Mouse (Mus musculus): ENCODE data around the gene Swt1. TPM values are rescaled to one million over a fixed set of nuclear protein-coding genes. Genes with fewer than 3 reads are reported as not detected.

Swt1 gene
- polyA plus RNA-seq, 1 experiment from 2014 or later = 24.6 TPM

DNA sequence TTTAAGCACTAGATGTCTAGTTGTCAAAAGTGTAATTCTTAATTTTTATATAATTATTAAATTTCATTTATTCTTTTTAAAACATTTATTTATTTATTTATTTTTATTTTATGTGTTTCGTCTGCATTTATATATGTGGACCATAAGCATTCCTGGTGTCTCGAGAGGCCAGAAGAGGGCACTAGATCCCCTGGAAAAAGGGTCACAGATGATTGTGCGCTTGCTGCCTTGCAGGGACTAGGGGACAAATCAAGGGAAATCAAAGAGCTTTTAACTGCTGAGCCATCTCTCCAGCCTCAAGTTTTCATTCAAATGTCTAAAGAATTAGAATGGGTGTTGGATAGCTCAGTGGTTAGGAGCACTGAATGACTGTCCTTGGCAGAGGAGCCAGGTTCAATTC lies 50.9 kb downstream of the Swt1 start:
- Histone ChIP-seq H3K27me3 (ENCODE audit: control insufficient read depth, insufficient read depth, low read length) (no peaks in the 10 kb centered on the region), H3K27ac (ENCODE audit: low read depth, low read length) (no peak overlapping the region), H3K9ac (ENCODE audit: low read length) (no peak overlapping the region), H3K9me3 (ENCODE audit: control insufficient read depth, low read length) (no peaks in the 10 kb centered on the region), H3K4me3 (ENCODE audit: low read depth, low read length) (no peak overlapping the region), H3K4me1 (replicated peaks; ENCODE audit: control insufficient read depth, insufficient read depth, low read length) (no peaks in the 10 kb centered on the region), H3K4me2 (ENCODE audit: low read depth, low read length, severe bottlenecking) (no peak overlapping the region), H3K36me3 (ENCODE audit: control insufficient read depth, insufficient read depth, low read length) (no peaks in the 10 kb centered on the region)
- ATAC-seq (replicated peaks; ENCODE audit: low FRiP score) (no peak), DNase-seq (ENCODE audit: low spot score) (no peak)
- WGBS = 91% methylated on average over 3 of the region's 3 CpGs

DNA sequence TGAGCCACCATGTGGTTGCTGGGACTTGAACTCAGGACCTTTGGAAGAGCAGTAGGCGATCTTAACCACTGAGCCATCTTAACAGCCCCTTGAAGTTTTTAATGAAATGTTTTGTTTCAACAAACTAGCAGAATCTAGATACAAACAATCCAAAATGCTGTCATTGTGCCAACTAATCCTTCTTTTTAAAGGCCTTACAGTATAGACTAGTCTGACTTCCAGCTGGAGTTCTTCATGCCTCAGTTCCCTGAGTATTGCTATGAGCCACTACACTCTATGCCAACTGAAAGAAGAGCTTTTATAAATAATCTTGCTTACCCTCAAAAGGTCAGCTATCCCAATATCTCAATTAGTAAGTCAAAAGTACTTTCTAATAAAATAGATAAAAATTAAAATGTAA lies 55.4 kb downstream of the Swt1 start:
- DNase-seq (ENCODE audit: low spot score) (no peak), ATAC-seq (replicated peaks; ENCODE audit: low FRiP score) (no peak)
- no peaks in the 10 kb centered on the region for H3K27me3 ChIP-seq (ENCODE audit: control insufficient read depth, insufficient read depth, low read length)
- no peak overlapping the region for H3K27ac ChIP-seq (ENCODE audit: low read depth, low read length)
- no peak overlapping the region for H3K4me3 ChIP-seq (ENCODE audit: low read depth, low read length)
- H3K4me2 ChIP-seq (ENCODE audit: low read depth, low read length, severe bottlenecking) = no peak overlapping the region
- H3K9me3 ChIP-seq (ENCODE audit: control insufficient read depth, low read length) = no peaks in the 10 kb centered on the region
- H3K9ac ChIP-seq (ENCODE audit: low read length) = no peak overlapping the region
- peaks cover 4% of the 10 kb centered on the region for H3K36me3 ChIP-seq (ENCODE audit: control insufficient read depth, insufficient read depth, low read length)
- WGBS = 96% methylated on average over 1 of the region's 1 CpGs
- H3K4me1 ChIP-seq (replicated peaks; ENCODE audit: control insufficient read depth, insufficient read depth, low read length) = no peaks in the 10 kb centered on the region

DNA sequence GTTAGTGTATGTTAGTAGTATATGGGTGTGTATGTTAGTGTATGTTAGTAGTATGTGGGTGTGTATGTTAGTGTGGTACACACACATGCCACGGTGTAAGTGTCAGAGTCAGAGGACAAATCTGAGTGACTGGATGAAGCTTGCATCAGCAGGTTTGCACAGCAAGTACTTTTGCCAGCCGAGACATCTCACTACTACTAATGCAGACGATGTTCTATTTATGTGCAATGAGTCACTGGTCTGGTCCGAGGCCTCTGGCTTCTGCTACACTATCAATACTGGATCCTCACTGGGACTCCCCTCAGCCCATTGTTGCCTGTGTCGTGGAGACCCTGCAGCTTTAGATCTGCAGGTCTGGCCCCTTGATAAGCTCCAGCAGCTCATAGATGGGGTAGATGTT lies 56.7 kb downstream of the Swt1 start:
- WGBS = 89% methylated on average over 5 of the region's 5 CpGs
- DNase-seq (ENCODE audit: low spot score) (no peak), ATAC-seq (replicated peaks; ENCODE audit: low FRiP score) (no peak)
- H3K4me2 ChIP-seq (ENCODE audit: low read depth, low read length, severe bottlenecking) = no peak overlapping the region
- no peaks in the 10 kb centered on the region for H3K27me3 ChIP-seq (ENCODE audit: control insufficient read depth, insufficient read depth, low read length)
- no peak overlapping the region for H3K9ac ChIP-seq (ENCODE audit: low read length)
- H3K4me3 ChIP-seq (ENCODE audit: low read depth, low read length) = no peak overlapping the region
- H3K27ac ChIP-seq (ENCODE audit: low read depth, low read length) = no peak overlapping the region
- H3K36me3 ChIP-seq (ENCODE audit: control insufficient read depth, insufficient read depth, low read length) = peaks cover 4% of the 10 kb centered on the region
- no peaks in the 10 kb centered on the region for H3K4me1 ChIP-seq (replicated peaks; ENCODE audit: control insufficient read depth, insufficient read depth, low read length)
- no peaks in the 10 kb centered on the region for H3K9me3 ChIP-seq (ENCODE audit: control insufficient read depth, low read length)

DNA sequence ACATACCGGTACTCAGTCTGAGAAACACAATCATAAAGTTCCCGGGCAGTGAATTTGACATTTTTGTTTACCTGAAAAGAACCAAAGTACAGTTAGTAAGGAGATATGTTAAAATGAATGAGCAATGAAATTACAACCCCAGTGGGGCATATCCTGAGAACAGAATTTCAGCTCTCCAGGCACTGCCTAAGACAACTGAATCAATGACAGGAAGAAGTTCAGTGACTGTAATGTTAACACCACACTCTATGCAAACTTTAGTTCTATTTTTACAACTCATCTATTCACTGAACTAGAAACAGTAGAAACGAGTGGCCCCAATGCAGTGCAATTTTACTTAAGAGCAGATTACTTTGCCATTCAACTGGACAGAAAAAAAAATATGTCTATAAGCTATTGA lies 57.7 kb downstream of the Swt1 start:
- no peak for DNase-seq (ENCODE audit: low spot score)

DNA sequence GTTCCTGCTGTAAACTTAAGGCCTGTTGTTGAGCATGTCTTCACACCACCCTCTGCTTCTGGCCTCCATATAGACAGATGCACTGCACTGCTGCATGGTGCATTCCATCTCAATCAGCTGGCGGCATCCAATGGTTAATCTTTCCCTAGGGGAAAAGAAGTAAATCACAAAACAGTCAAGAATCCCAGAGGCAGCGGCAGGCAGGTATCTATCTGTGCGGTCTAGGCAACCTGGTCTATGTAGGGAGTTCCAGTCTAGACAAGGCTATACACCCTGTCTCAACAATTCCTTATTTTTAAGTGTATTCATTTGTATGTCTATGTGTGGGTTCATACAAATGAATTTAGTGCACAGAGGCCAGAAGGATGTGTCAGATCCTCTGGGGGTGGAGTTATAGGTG lies 59.8 kb downstream of the Swt1 start:
- Histone ChIP-seq H3K4me3 (ENCODE audit: low read depth, low read length) (no peak overlapping the region), H3K27ac (ENCODE audit: low read depth, low read length) (no peak overlapping the region), H3K4me1 (replicated peaks; ENCODE audit: control insufficient read depth, insufficient read depth, low read length) (no peaks in the 10 kb centered on the region), H3K36me3 (ENCODE audit: control insufficient read depth, insufficient read depth, low read length) (peaks cover 8% of the 10 kb centered on the region), H3K9ac (ENCODE audit: low read length) (no peak overlapping the region), H3K4me2 (ENCODE audit: low read depth, low read length, severe bottlenecking) (no peak overlapping the region), H3K9me3 (ENCODE audit: control insufficient read depth, low read length) (no peaks in the 10 kb centered on the region), H3K27me3 (ENCODE audit: control insufficient read depth, insufficient read depth, low read length) (no peaks in the 10 kb centered on the region)
- no peak for DNase-seq (ENCODE audit: low spot score)
- WGBS = 94% methylated on average over 3 of the region's 3 CpGs
- no peak for ATAC-seq (replicated peaks; ENCODE audit: low FRiP score)

More for the DNA sequence above, 57.7 kb downstream of the Swt1 start:
- 84% methylated on average over 3 of the region's 3 CpGs for WGBS
- no peak for ATAC-seq (replicated peaks; ENCODE audit: low FRiP score)
- H3K9ac ChIP-seq (ENCODE audit: low read length) = no peak overlapping the region
- H3K27ac ChIP-seq (ENCODE audit: low read depth, low read length) = no peak overlapping the region
- no peaks in the 10 kb centered on the region for H3K27me3 ChIP-seq (ENCODE audit: control insufficient read depth, insufficient read depth, low read length)
- no peaks in the 10 kb centered on the region for H3K9me3 ChIP-seq (ENCODE audit: control insufficient read depth, low read length)
- H3K4me1 ChIP-seq (replicated peaks; ENCODE audit: control insufficient read depth, insufficient read depth, low read length) = no peaks in the 10 kb centered on the region
- H3K4me3 ChIP-seq (ENCODE audit: low read depth, low read length) = no peak overlapping the region
- peaks cover 4% of the 10 kb centered on the region for H3K36me3 ChIP-seq (ENCODE audit: control insufficient read depth, insufficient read depth, low read length)
- no peak overlapping the region for H3K4me2 ChIP-seq (ENCODE audit: low read depth, low read length, severe bottlenecking)

DNA sequence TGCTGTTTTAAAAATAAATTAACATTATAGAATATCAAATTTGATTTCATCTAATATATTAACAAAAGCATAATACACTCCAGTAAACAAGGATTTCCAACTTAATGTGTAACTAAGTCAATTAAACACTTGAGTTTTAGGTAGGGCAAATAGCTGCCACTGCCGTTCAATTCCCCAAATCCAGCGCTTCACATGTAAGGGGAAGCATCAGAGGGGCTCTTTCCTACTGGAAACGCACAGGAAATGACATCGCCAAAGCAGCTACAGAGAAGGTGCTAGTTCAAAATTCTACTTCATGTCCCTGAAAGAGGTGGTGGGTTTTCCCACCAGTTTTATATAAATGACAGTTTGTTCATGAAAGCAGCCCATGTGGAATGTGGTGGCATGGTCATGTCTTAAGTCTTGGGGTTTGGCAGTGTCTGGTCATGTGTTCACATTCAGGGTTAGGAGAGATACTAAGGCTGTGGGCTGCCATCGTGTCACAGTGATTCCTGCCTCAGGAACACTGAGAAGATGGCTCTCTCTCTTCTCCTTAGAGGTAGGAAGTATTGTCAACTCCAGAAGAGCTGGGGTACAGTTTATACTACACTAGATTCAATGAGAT lies 60.4 kb downstream of the Swt1 start:
- DNase-seq (ENCODE audit: low spot score) (no peak), ATAC-seq (replicated peaks; ENCODE audit: low FRiP score) (no peak)
- WGBS = 94% methylated on average over 5 of the region's 5 CpGs
- Histone ChIP-seq H3K4me3 (ENCODE audit: low read depth, low read length) (no peak overlapping the region), H3K27ac (ENCODE audit: low read depth, low read length) (no peak overlapping the region), H3K36me3 (ENCODE audit: control insufficient read depth, insufficient read depth, low read length) (peaks cover 8% of the 10 kb centered on the region), H3K4me1 (replicated peaks; ENCODE audit: control insufficient read depth, insufficient read depth, low read length) (no peaks in the 10 kb centered on the region), H3K9ac (ENCODE audit: low read length) (no peak overlapping the region), H3K4me2 (ENCODE audit: low read depth, low read length, severe bottlenecking) (no peak overlapping the region), H3K27me3 (ENCODE audit: control insufficient read depth, insufficient read depth, low read length) (no peaks in the 10 kb centered on the region), H3K9me3 (ENCODE audit: control insufficient read depth, low read length) (no peaks in the 10 kb centered on the region)

DNA sequence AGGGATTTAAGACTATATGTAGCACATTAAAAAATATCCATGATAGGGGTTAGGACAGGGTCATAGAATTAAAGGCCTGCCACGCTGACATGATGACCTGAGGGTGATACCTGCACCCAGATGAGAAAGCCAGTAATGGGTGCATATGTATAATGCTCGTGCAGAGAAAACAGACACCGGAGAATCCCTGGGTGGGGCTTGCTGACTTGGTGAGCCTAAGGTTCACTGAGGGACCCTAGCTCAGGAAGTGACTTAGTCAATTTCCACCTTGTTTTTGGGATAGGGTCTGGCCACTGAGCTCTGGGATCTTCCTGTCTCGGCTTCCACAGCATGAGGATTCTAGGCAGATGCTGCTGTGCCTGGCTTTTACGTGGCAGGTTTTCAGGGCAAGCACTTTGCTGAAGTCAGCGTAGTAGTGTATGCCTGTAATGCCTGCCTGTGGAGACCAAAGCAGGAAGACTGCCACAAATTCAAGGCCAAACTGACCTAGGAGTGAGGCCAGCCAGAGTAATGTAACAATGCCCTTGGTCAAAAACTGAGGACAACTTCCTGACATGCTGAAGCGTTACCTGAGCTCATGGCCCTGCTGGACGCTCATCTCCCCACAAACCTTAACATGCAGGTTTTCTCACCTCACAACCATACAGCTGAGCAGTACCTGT lies 61.2 kb downstream of the Swt1 start:
- H3K4me1 ChIP-seq (replicated peaks; ENCODE audit: control insufficient read depth, insufficient read depth, low read length) = no peaks in the 10 kb centered on the region
- 87% methylated on average over 8 of the region's 8 CpGs for WGBS
- H3K27ac ChIP-seq (ENCODE audit: low read depth, low read length) = no peak overlapping the region
- no peak overlapping the region for H3K4me3 ChIP-seq (ENCODE audit: low read depth, low read length)
- no peaks in the 10 kb centered on the region for H3K9me3 ChIP-seq (ENCODE audit: control insufficient read depth, low read length)
- H3K27me3 ChIP-seq (ENCODE audit: control insufficient read depth, insufficient read depth, low read length) = no peaks in the 10 kb centered on the region
- ATAC-seq (replicated peaks; ENCODE audit: low FRiP score) (no peak), DNase-seq (ENCODE audit: low spot score) (no peak)
- no peak overlapping the region for H3K4me2 ChIP-seq (ENCODE audit: low read depth, low read length, severe bottlenecking)
- peaks cover 8% of the 10 kb centered on the region for H3K36me3 ChIP-seq (ENCODE audit: control insufficient read depth, insufficient read depth, low read length)
- H3K9ac ChIP-seq (ENCODE audit: low read length) = no peak overlapping the region

DNA sequence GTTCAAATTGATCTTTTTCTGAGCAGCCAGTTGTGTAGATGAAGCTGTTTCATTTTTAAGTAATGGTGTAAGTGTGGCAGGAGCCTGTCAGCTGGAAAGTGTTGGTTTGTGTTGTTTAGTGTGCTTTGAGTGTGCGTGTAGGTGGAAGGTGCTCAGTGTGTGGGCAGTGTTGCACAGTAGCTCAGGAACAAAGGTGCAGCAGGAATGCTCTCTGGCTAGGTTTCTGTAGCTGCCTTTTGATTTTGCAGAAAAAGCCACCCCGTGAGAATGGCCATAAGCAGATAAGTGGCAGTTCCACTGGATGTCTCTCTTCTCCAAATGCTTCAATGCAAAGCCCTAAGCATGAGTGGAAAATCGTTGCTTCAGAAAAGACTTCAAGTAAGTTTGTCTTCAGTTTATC lies 68.9 kb downstream of the Swt1 start:
- DNase-seq (ENCODE audit: low spot score) (no peak), ATAC-seq (replicated peaks; ENCODE audit: low FRiP score) (no peak)
- no peaks in the 10 kb centered on the region for H3K9me3 ChIP-seq (ENCODE audit: control insufficient read depth, low read length)
- no peak overlapping the region for H3K9ac ChIP-seq (ENCODE audit: low read length)
- H3K27ac ChIP-seq (ENCODE audit: low read depth, low read length) = no peak overlapping the region
- no peak overlapping the region for H3K4me2 ChIP-seq (ENCODE audit: low read depth, low read length, severe bottlenecking)
- peaks cover 16% of the 10 kb centered on the region for H3K36me3 ChIP-seq (ENCODE audit: control insufficient read depth, insufficient read depth, low read length)
- no peaks in the 10 kb centered on the region for H3K27me3 ChIP-seq (ENCODE audit: control insufficient read depth, insufficient read depth, low read length)
- H3K4me3 ChIP-seq (ENCODE audit: low read depth, low read length) = no peak overlapping the region
- WGBS = 86% methylated on average over 3 of the region's 3 CpGs
- no peaks in the 10 kb centered on the region for H3K4me1 ChIP-seq (replicated peaks; ENCODE audit: control insufficient read depth, insufficient read depth, low read length)

DNA sequence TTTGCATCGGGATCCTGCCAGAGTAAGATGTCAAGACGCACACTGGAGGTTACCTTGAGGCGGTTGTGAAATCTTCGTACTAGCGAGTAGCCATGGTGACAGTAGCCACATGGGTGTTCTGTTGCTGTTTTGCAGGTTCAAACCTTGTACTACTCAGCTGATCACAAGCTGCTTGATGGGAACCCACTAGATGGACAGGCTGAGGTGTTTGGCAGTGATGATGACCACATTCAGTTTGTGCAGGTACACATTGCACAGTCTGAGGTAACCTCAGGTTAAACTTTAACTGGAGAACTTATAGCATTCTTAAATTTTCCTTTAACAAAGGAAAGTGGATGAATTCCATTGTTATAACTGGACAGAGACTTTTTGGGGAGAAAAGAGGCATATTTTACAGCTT lies 72.3 kb downstream of the Swt1 start:
- Histone ChIP-seq H3K4me2 (ENCODE audit: low read depth, low read length, severe bottlenecking) (no peak overlapping the region), H3K9ac (ENCODE audit: low read length) (no peak overlapping the region), H3K4me1 (replicated peaks; ENCODE audit: control insufficient read depth, insufficient read depth, low read length) (no peaks in the 10 kb centered on the region), H3K27me3 (ENCODE audit: control insufficient read depth, insufficient read depth, low read length) (no peaks in the 10 kb centered on the region), H3K27ac (ENCODE audit: low read depth, low read length) (no peak overlapping the region), H3K36me3 (ENCODE audit: control insufficient read depth, insufficient read depth, low read length) (peaks cover 24% of the 10 kb centered on the region), H3K9me3 (ENCODE audit: control insufficient read depth, low read length) (no peaks in the 10 kb centered on the region), H3K4me3 (ENCODE audit: low read depth, low read length) (no peak overlapping the region)
- no peak for ATAC-seq (replicated peaks; ENCODE audit: low FRiP score)
- 93% methylated on average over 5 of the region's 5 CpGs for WGBS
- DNase-seq (ENCODE audit: low spot score) = no peak

Data from forebrain, embryonic 11.5 days (tissue).